Mouse (Mus musculus) hindlimb bud, embryonic 11.5 days (tissue): ENCODE measurements around the gene Cc2d2b.

Experiments used
- DNase-seq: peaks from one replicate; pipeline ENCODE4 v3.0.0-alpha.2; 2012; ENCODE audit warnings: low read depth, low spot score; ENCODE audit errors: extremely low spot score

Gene Cc2d2b

GRCm38 (mm10) chr19:40831416-40832201 lies 83.1 kb downstream of the Cc2d2b start:
- no peak for DNase-seq

GRCm38 (mm10) chr19:40832361-40832760 lies 83.8 kb downstream of the Cc2d2b start:
- no peak for DNase-seq

- DNase-seq, result no peak
Measured at GRCm38 (mm10) chr19:40834436-40834835, 85.9 kb downstream of the Cc2d2b start.

GRCm38 (mm10) chr19:40838205-40838604 lies 89.7 kb downstream of the Cc2d2b start:
- no peak for DNase-seq

GRCm38 (mm10) chr19:40840303-40840702 lies 91.8 kb downstream of the Cc2d2b start:
- no peak for DNase-seq

GRCm38 (mm10) chr19:40841083-40841482 lies 92.5 kb downstream of the Cc2d2b start:
- no peak for DNase-seq

GRCm38 (mm10) chr19:40841593-40841992 lies 93.0 kb downstream of the Cc2d2b start:
- no peak for DNase-seq

- DNase-seq, result no peak
Measured at GRCm38 (mm10) chr19:40844731-40845130, 96.2 kb downstream of the Cc2d2b start.

GRCm38 (mm10) chr19:40849391-40849790 lies 100.8 kb downstream of the Cc2d2b start:
- DNase-seq, result no peak

- DNase-seq, result no peak
Measured at GRCm38 (mm10) chr19:40859555-40859954, 111.0 kb downstream of the Cc2d2b start.

GRCm38 (mm10) chr19:40868284-40868683 lies 119.7 kb downstream of the Cc2d2b start:
- no peak for DNase-seq

- DNase-seq, result no peak
Measured at GRCm38 (mm10) chr19:40869425-40870105, 121.0 kb downstream of the Cc2d2b start.

- peak; percentile 84 for DNase-seq
Measured at GRCm38 (mm10) chr19:40872955-40873665, 124.6 kb downstream of the Cc2d2b start.
